Mouse (Mus musculus) embryonic facial prominence, embryonic 10.5 days (tissue): ENCODE measurements at regions not wholly inside any gene's neighbourhood (a gene's known extent, or its start where the extent isn't known, plus 50 kb on each side); places are given as distances from the start of the nearest gene placed in this dataset.

Experiments
- DNase-seq: peaks from one replicate; pipeline ENCODE4 v3.0.0-alpha.2; 2017; ENCODE audit warnings: low spot score
- H3K27ac ChIP-seq: fragments of 300-500 bp; sonication (generic); replicated peaks from 2 replicates; pipeline ENCODE4 v1.5.1; 2016; ENCODE audit warnings: mild to moderate bottlenecking
- H3K27me3 ChIP-seq: fragments of 300-500 bp; sonication (generic); replicated peaks from 2 replicates; pipeline ENCODE4 v1.6.1; 2016; ENCODE audit warnings: low read depth, mild to moderate bottlenecking; ENCODE audit not compliant: poor library complexity, severe bottlenecking
- H3K36me3 ChIP-seq: fragments of 300-500 bp; sonication (generic); replicated peaks from 2 replicates; pipeline ENCODE4 v1.6.1; 2016; ENCODE audit warnings: mild to moderate bottlenecking, moderate library complexity
- H3K4me1 ChIP-seq: fragments of 300-500 bp; sonication (generic); 2 replicates; pipeline ENCODE4 v1.6.1; 2016
- H3K4me3 ChIP-seq: fragments of 300-500 bp; sonication (generic); 2 replicates; pipeline ENCODE4 v1.5.1; 2016; ENCODE audit warnings: mild to moderate bottlenecking, moderate library complexity
- H3K9me3 ChIP-seq: fragments of 300-500 bp; sonication (generic); 2 replicates; pipeline ENCODE4 v1.6.1; 2016; ENCODE audit warnings: mild to moderate bottlenecking
- WGBS: fragments of 180-500 bp; shearing (Covaris S2); methylation state at CpG from one replicate; pipeline ENCODE4 v1.1.7; 2016; 5-methylcytosine and 5-hydroxymethylcytosine counted together

GRCm38 (mm10) chr9:68561767-68562552, 91.6 kb upstream of the Rora start:
- H3K27me3 ChIP-seq, result no peaks in the 10 kb centered on the region
- no peaks in the 10 kb centered on the region for H3K4me1 ChIP-seq
- H3K9me3 ChIP-seq, result no peaks in the 10 kb centered on the region
- no peaks in the 10 kb centered on the region for H3K36me3 ChIP-seq
- 72% methylated on average over 14 of the region's 14 CpGs for WGBS
- H3K4me3 ChIP-seq, result no peak overlapping the region
- no peak for DNase-seq
- H3K27ac ChIP-seq, result no peak overlapping the region

DNA sequence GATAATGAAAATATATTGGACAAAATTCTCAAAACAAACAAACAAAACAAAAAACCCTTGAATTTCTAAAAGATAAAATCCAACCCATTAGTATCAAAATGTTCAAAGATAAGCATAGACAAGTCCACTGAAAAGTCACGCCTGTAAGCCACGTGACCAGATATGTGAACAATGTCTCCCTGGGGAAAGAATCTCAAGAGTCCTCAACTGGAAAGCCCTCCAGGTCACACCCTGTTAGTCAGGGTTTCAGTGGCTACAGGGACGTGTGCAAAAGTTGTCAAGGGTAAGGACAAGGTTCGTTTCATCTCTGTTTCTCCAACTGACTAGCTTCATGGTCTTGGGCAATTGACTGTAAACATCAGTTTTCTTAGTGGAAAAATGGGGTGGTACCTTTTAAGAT, 90.4 kb upstream of the Rora start:
- H3K9me3 ChIP-seq, result no peaks in the 10 kb centered on the region
- no peak for DNase-seq
- no peaks in the 10 kb centered on the region for H3K36me3 ChIP-seq
- 79% methylated on average over 4 of the region's 4 CpGs for WGBS
- H3K4me1 ChIP-seq, result no peaks in the 10 kb centered on the region
- no peaks in the 10 kb centered on the region for H3K27me3 ChIP-seq
- no peak overlapping the region for H3K27ac ChIP-seq
- no peak overlapping the region for H3K4me3 ChIP-seq

GRCm38 (mm10) chr9:68585751-68586150, 67.8 kb upstream of the Rora start:
- Histone ChIP-seq H3K4me1 (peaks cover 19% of the 10 kb centered on the region), H3K27ac (no peak overlapping the region), H3K27me3 (no peaks in the 10 kb centered on the region), H3K36me3 (no peaks in the 10 kb centered on the region), H3K9me3 (no peaks in the 10 kb centered on the region), H3K4me3 (no peak overlapping the region)
- WGBS, result 49% methylated on average over 1 of the region's 1 CpGs
- DNase-seq, result no peak

- WGBS, result 92% methylated on average over 8 of the region's 8 CpGs
- DNase-seq, result no peak
- Histone ChIP-seq H3K27me3 (no peaks in the 10 kb centered on the region), H3K27ac (no peak overlapping the region), H3K4me3 (no peak overlapping the region), H3K36me3 (no peaks in the 10 kb centered on the region), H3K9me3 (no peaks in the 10 kb centered on the region), H3K4me1 (peaks cover 8% of the 10 kb centered on the region)
These were observed 62.6 kb upstream of the Rora start for GRCm38 (mm10) chr9:68591023-68591422.

DNA sequence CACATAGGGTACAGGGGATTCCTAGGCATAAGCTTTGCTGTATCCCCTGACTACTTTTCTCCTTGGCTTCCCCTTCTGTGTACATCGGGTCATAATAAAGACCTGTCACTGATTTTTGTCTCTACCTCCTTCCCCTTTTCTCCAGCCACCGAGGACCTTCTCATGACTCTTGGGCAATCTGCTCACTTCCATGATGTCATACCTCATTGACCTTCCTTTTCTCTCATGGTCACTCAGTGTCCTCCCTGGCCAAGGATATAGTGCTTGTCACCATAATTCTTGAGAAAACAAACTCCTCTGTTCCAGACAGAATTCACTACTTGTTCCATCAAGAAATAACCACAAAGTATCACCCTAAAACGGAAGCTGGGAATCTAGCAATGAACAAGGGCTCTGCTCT, 60.6 kb upstream of the Rora start:
- WGBS, result 87% methylated on average over 3 of the region's 3 CpGs
- no peak overlapping the region for H3K27ac ChIP-seq
- no peak overlapping the region for H3K4me3 ChIP-seq
- H3K36me3 ChIP-seq, result no peaks in the 10 kb centered on the region
- H3K27me3 ChIP-seq, result no peaks in the 10 kb centered on the region
- DNase-seq, result no peak
- no peaks in the 10 kb centered on the region for H3K9me3 ChIP-seq
- H3K4me1 ChIP-seq, result no peaks in the 10 kb centered on the region

- H3K4me3 ChIP-seq, result no peak overlapping the region
- H3K36me3 ChIP-seq, result no peaks in the 10 kb centered on the region
- no peaks in the 10 kb centered on the region for H3K27me3 ChIP-seq
- no peak overlapping the region for H3K27ac ChIP-seq
- H3K9me3 ChIP-seq, result no peaks in the 10 kb centered on the region
- no peaks in the 10 kb centered on the region for H3K4me1 ChIP-seq
- WGBS, result 81% methylated on average over 2 of the region's 2 CpGs
- DNase-seq, result no peak
These were observed 59.0 kb upstream of the Rora start for GRCm38 (mm10) chr9:68594586-68594985.
